Mouse (Mus musculus) embryo, embryonic 11 days (tissue): ENCODE data around the gene Ap1ar.
"Not testable (repeated sequence)": the region's sequence is repeated elsewhere in the genome, so short reads cannot be mapped to it uniquely, and the experiment has no call there.

ENCODE experiments used
- DNase-seq: peaks from one replicate; pipeline ENCODE4 v3.0.0-alpha.2; 2015

Ap1ar gene

GRCm38 (mm10) chr3:127791595-127792561 lies 45.4 kb downstream of the Ap1ar start:
- no peak for DNase-seq

DNA sequence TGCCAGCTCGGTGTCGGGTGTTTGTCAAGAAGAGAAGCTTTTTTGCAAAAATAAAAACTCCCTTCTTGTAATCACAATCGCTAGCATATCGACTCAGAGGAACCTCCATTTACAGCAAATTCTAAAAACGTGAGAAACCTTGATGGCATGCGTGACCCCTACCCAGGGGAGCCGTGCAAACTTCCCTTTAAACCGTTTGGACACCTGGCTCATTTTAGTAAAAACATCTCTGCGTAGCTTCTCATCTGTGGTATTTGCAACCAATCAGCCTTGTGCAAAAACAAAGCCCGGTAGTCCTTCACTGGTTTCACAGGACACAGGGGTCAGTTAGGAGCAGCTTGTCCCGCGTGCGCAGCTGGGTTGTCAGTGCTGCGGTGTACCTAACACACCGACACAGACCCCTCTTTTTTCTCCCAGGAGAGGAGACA lies 46.3 kb downstream of the Ap1ar start:
- DNase-seq = peak; percentile 37

DNA sequence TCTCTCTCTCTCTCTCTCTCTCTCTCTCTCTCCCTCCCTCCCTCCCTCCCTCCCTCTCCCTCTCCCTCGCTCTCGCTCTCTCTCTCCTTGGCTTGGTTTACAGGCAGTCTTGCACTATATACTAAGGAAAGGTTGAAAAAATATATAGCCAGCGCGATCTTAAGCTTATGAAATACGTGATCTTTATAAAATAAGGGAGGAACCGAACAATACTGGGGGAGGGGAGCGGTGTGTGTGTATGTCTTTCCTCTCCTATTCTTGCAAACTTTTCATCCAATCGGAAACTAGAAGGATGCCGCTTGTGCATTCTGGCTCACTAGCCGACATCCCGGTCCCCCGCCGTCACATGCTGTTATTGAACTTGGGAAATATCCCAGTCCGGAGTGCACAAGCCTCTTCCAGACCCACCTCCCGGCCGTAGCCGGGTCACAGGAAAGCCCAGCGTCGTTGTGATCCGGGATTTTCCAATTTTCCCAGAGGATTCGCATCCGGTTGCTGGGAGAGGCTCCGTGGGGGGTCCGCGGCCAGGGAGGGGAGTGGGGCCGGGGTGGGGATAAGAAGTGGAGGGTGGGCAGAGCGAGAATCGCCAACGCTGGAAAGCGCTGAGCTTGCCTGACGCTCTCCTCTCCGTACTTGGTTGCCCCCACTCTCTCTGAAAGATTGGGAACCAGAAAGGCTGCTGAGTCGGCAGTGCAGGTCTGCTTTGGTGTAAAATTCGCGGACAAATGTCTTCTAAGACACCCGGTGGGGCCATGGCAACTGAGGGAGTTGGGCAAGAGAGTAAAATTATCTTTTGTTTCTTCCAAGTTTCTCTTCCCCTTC lies 46.9 kb downstream of the Ap1ar start:
- peak; percentile 76 for DNase-seq

GRCm38 (mm10) chr3:127789500-127790191 lies 47.7 kb downstream of the Ap1ar start, which contains the start of gene Tifa:
Tifa (plus strand) TSS chr3:127789805.
- DNase-seq = peak; percentile 71

DNA sequence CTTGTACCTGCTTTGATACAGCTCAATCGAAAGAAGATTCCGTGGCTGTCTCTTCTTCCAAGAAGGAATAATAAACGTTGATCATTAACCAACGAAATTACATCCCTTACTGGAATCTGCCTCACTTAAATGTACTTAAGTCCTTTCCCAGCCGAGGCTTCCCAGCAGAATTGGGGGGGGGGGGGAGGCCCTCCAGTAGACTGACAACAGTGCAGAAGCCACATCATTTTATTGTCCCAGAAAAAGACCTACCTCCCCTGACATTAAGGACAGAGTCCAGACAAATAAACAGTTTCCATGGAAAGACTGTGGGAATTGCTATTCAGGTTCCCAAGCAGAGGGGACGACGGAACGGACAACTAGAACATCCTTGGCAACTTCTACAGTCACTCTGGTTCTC lies 48.4 kb downstream of the Ap1ar start:
- DNase-seq = no peak

DNA sequence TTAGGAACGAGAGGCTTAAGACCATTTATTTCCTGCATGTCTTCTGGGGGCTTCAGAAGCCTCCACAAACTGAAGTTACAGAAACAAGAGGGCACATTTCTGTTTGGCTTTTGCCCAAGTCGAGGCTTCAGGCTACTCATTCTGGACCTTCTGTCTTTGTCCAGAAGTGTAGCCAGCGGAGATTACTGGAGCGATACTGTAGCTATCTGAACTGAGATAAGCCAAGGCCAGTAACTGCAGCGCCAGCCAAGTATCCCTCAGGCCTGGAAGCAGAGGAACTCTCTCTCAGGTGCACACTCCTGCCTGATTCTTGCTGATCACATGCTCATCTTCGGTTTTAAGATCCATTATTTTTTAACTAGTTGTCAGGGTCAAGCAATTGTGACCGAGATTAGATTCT lies 49.3 kb downstream of the Ap1ar start:
- no peak for DNase-seq

DNA sequence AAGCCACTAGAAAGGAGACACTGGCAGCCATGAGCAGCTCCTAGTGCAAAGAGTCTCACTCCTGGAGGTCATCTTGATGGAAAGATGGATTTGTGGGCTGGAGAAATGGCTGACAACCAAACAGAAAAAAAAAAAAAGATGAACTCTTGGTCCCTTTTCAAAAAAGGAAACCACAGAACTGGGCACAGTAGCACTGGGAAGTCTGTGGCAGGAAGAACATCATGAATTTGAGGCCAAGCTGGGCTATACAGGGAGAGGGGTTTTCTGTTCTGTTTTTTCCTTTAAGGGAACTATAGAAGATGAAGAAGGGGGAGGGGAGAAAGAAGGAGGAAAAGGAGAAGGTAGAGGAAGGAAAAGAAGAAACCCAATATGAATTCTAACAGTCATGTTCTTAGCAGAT lies 50.3 kb downstream of the Ap1ar start:
- DNase-seq = no peak

DNA sequence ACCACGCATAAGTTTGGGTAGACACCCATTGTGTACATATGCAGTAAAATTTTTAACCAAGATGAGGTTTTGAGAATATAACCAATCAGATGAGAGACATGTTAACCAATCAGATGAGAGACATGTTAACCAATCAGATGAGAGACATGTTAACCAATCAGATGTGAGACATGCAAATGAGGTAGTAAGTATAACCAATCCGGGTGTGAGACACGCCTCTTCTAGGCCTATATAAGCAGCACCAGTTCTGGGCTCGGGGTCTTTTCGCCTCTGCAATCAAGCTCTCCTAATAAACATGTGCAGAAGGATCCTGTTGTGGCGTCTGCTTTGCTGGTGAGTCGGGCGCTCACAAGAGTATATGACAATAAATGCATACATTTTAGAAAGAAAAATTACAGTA lies 53.6 kb downstream of the Ap1ar start:
- DNase-seq = not testable (repeated sequence)

- DNase-seq = no peak
Observed at GRCm38 (mm10) chr3:127782921-127783320, 54.4 kb downstream of the Ap1ar start.

GRCm38 (mm10) chr3:127780921-127781320 lies 56.4 kb downstream of the Ap1ar start:
- DNase-seq = no peak

DNA sequence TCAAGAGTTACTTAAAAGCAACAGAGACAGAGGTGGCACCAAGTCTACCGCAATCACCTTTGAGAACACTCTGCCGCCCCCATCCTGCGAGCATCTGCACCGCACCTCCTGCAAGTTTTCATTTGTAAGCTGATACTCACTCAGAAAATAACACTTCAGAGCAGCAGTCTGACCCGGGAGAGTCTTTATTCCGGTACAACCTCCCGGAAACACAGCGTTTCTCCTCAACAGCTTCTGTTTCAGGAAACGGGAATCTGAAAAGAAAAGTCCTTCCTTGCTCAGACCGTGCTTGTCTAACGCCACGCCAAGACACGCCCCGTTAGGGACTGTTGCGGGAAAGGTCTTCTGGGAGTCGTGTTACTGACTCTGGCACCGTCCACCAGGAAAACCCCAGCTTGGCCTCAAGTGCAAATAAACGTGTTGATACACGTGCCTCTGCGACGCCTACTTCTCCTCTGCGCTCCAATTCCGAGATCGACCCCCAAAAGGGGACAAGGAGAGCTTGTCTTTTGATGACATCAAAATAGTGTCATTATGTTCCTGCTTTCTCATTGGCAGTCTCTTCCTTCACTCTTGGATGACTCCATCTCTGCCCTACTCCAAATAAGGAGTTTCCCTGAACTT lies 57.2 kb downstream of the Ap1ar start, which contains the start of gene Alpk1:
Gene Alpk1, minus strand, starts transcription at position 507 of the 624 bp plus-strand sequence.
- peak; percentile 76 for DNase-seq

GRCm38 (mm10) chr3:127769146-127769545 lies 68.2 kb downstream of the Ap1ar start:
- DNase-seq = no peak

DNA sequence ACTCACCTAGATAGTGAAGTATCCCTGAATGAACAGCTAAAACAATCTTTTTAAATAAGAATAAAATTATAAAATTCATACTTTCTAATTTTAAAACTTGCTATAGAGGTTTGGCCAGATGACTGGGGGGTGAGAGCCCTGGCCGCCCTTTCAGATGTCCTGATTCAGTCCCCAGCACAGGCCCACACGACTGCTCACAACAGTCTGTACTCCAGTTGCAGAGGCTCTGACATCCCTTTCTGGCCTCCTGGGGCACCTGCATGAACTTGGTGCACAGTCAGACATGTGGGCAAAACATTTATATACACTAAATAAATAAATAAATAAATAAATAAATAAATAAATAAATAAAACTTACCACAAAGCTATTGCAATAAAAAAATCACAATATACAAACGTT lies 71.4 kb downstream of the Ap1ar start:
- DNase-seq = no peak

DNA sequence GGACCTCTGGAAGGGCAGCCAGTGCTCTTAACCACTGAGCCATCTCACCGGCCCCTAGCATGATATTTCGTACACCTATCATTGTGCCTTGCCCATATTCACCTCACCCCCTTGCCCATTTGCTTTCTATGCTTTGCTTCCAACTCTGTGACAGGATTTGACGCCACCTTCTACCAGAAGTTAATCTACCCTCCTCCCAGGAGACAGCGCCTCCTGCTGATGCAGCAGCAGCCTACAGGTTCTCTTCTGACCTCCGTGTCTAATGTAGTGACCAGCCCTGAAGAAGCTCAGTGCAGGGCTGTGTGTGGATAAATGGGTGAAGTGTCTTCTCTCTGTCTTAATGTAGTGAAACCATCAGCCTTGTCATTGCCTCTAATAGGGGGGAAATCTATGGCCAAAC lies 72.8 kb downstream of the Ap1ar start:
- DNase-seq = no peak

DNA sequence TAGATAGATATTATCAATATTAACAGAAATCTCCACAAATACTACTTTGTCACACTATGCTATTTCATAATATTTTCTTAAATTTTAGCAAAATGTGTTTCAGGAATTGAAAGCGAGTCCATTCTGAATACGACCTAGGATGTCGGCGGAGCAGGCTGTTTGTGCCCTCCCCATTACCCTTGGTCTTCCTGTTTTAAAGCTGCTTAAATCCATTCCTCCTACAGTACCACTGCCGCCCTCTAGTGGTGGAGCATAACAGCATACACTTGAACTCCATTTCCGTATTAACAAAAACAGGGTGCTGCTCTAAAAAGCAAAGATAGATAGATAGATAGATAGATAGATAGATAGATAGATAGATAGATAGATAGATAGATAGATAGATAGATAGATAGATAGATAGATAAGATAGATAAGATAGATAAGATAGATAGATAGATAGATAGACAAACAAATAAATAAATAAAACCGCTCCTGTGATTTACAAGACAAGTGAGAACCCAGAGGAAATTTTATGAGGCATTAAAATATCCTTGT lies 74.2 kb downstream of the Ap1ar start:
- DNase-seq = peak; percentile 84

- DNase-seq = no peak
Observed at GRCm38 (mm10) chr3:127762403-127762802, 74.9 kb downstream of the Ap1ar start.

DNA sequence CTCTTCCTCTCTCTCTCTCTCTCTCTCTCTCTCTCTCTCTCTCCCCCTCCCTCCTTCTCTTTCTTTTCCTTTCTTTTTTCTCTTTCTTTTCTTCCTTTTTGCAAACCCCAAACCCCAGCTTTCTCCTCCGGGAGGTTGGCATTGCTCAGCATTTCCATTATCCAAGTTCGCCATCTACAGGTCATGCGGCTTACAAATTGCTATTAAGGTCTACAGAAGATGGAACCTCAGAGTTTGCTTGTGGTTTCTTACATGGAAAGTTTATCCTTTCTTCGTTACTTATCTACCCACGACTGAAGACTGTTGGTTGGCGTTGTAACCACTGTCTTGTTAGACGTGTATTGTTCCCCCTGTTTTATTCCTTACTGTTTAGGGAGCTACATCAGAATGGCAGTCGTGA lies 78.1 kb downstream of the Ap1ar start:
- DNase-seq = peak; percentile 79

- DNase-seq = no peak
Observed at GRCm38 (mm10) chr3:127758806-127759205, 78.5 kb downstream of the Ap1ar start.

- no peak for DNase-seq
Observed at GRCm38 (mm10) chr3:127757886-127758301, 79.4 kb downstream of the Ap1ar start.
